Mouse (Mus musculus) intestine, postnatal 0 days (tissue): ENCODE results near the gene Vsig8. TPM values are rescaled to one million over a fixed set of nuclear protein-coding genes. Genes with fewer than 3 reads are reported as not detected.

Source experiments
- ATAC-seq: fragments of 200-750 bp; cut with Nextera tagmentation; 2 replicates; pipeline ENCODE4 v1.8.0; 2017; ENCODE audit warnings: mild to moderate bottlenecking, moderate TSS enrichment, moderate library complexity
- H3K27ac ChIP-seq: fragments of 300-500 bp; sonication (generic); 2 replicates; pipeline ENCODE4 v1.5.1; 2014; ENCODE audit warnings: mild to moderate bottlenecking, low read depth, low read length, moderate library complexity
- H3K27me3 ChIP-seq: fragments of 300-500 bp; sonication (generic); replicated peaks from 2 replicates; pipeline ENCODE4 v1.6.1; 2014; ENCODE audit warnings: low read length, mixed read lengths; ENCODE audit not compliant: control insufficient read depth, insufficient read depth
- H3K36me3 ChIP-seq: fragments of 300-500 bp; sonication (generic); 2 replicates; pipeline ENCODE4 v1.6.1; 2014; ENCODE audit warnings: mild to moderate bottlenecking, moderate library complexity; ENCODE audit not compliant: control insufficient read depth, insufficient read depth
- H3K4me1 ChIP-seq: fragments of 300-500 bp; sonication (generic); replicated peaks from 2 replicates; pipeline ENCODE4 v1.6.1; 2014; ENCODE audit warnings: antibody characterized with exemption, low read length, mixed read lengths; ENCODE audit not compliant: control insufficient read depth, insufficient read depth
- H3K4me2 ChIP-seq: fragments of 300-500 bp; sonication (generic); replicated peaks from 2 replicates; pipeline ENCODE4 v1.6.1; 2014; ENCODE audit warnings: low read depth, mild to moderate bottlenecking, moderate library complexity
- H3K4me3 ChIP-seq: fragments of 300-500 bp; sonication (generic); 2 replicates; pipeline ENCODE4 v1.5.1; 2014; ENCODE audit warnings: low read depth, low read length
- H3K9ac ChIP-seq: fragments of 300-500 bp; sonication (generic); 2 replicates; pipeline ENCODE4 v1.6.1; 2014; ENCODE audit warnings: mild to moderate bottlenecking, low read depth, low read length
- H3K9me3 ChIP-seq: fragments of 300-500 bp; sonication (generic); 2 replicates; pipeline ENCODE4 v1.6.1; 2016; ENCODE audit warnings: mixed run types; ENCODE audit not compliant: control insufficient read depth
- CTCF ChIP-seq: sonication (generic); IDR thresholded peaks from 2 replicates; pipeline ENCODE4 v1.5.1; 2016; ENCODE audit warnings: low read depth, mild to moderate bottlenecking, control low read depth, antibody characterized with exemption, moderate library complexity
- WGBS: fragments of 180-500 bp; shearing (Covaris S2); extraction: QIAGEN DNeasy Blood & Tissue Kit; methylation state at CpG from one replicate; pipeline ENCODE4 v1.1.7; 2014; 5-methylcytosine and 5-hydroxymethylcytosine counted together
- polyA plus RNA-seq: library from polyadenylated mRNA; unstranded; fragments of >200 nt; fragmentation: Nextera tagmentation; extraction: Ambion mirVana; gene quantifications from 2 replicates; pipeline ENCODE4 v1.2.1, GENCODE M21; 2015

Vsig8 gene
- polyA plus RNA-seq, 1 experiment from 2014 or later: 0.53 TPM

DNA sequence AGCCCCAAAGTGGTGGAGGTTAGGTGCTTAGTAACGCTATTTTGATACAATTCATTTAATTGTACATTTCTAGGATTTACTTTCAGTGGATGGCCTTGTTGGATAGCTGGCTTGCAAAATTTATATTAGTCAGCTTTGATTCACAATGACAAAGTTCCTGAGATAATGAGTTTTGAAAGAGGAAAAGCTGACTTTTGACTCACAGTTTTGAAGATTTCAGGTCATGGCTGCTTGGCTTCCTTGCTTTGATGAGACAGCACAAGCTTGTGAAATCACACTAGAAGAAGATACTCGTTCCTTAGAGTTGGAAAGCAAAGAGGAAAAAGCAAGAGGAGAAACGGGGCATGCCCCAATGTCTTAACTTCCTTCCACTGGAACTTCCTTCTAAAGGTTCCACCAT, 10.4 kb downstream of the Vsig8 start:
- H3K9me3 ChIP-seq: no peaks in the 10 kb centered on the region
- H3K9ac ChIP-seq: no peak overlapping the region
- peaks cover 5% of the 10 kb centered on the region; the same call in 1 of the 2 replicates for H3K4me1 ChIP-seq
- WGBS: 68% methylated on average over 3 of the region's 3 CpGs
- H3K4me3 ChIP-seq: no peak overlapping the region
- H3K36me3 ChIP-seq: no peaks in the 10 kb centered on the region
- H3K27ac ChIP-seq: no peak overlapping the region
- no peak for TF ChIP-seq CTCF
- no peak for ATAC-seq
- H3K4me2 ChIP-seq: no peak overlapping the region
- H3K27me3 ChIP-seq: peaks cover 5% of the 10 kb centered on the region

DNA sequence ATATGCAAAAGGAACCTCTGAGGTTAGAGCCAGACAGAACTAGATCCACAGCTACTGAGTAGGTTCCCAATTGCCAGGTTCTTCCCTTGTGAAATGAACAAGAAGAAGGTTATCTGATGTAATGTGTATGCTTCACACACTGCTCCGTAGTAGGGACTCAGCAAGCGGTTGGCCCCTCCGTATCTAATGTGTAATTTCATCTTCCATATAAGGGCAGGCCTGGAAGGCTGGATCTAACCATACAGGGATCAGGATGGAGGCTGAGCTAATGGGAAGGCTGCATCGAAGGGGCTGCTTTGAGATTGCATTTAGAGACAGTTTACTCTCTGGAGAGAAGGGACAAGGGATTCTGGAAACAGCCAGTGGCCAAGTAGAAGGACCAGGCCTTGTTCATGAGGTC, 12.0 kb downstream of the Vsig8 start:
- 42% methylated on average over 4 of the region's 4 CpGs for WGBS
- H3K36me3 ChIP-seq: no peaks in the 10 kb centered on the region
- no peak for ATAC-seq
- H3K27me3 ChIP-seq: peaks cover 5% of the 10 kb centered on the region; the same call in 1 of the 2 replicates
- H3K4me1 ChIP-seq: no peaks in the 10 kb centered on the region
- no peaks in the 10 kb centered on the region for H3K9me3 ChIP-seq
- no peak overlapping the region for H3K4me2 ChIP-seq
- H3K9ac ChIP-seq: no peak overlapping the region
- no peak for TF ChIP-seq CTCF
- no peak overlapping the region for H3K27ac ChIP-seq
- no peak overlapping the region for H3K4me3 ChIP-seq

DNA sequence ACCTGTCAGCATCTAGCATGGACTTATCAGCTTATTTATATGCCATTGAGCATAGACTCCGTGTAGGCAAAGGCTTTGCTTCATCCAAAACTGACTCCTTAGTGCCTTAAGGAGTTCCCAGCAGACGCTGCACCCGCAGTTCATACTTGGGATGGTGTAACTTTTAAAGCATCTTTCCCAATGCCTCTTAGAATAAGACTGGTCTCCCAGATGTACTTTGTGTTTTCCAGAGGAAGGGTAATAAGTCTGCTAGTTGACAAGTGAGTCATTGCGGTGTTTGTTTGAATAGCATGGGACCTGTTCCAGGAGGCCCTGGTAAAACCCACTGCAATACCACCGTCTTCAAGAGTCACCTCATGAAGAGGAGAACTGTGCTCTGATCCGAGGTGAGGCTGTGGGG, 24.4 kb downstream of the Vsig8 start:
- Histone ChIP-seq H3K27me3 (0 out of 2 replicates have a peak, but pooled peaks cover 6% of the 10 kb centered on the region), H3K27ac (no peak overlapping the region), H3K36me3 (no peaks in the 10 kb centered on the region), H3K4me3 (no peak overlapping the region), H3K9ac (no peak overlapping the region), H3K4me1 (no peaks in the 10 kb centered on the region), H3K9me3 (no peaks in the 10 kb centered on the region), H3K4me2 (no peak overlapping the region)
- no peak for TF ChIP-seq CTCF
- no peak for ATAC-seq
- WGBS: 51% methylated on average over 6 of the region's 6 CpGs

DNA sequence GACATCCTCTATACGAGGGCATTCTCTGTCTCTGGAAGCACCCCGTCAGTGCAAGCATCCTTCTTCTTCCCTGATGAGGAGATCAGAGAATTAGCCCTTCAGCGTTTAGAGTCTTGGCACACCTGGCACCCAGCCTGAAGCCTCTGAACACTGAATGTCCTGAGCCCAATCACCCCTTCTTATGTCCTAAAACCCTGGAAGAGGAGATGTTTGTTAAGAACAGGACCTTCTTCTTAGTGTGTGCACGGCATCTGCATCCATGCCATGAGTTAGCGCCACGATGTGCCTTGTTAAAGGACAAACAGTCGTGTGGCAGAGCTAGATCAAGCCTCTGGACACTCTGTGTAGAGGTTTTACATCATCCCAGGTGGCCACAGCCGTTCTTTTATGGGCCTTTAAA, 26.7 kb downstream of the Vsig8 start:
- no peaks in the 10 kb centered on the region for H3K36me3 ChIP-seq
- no peak overlapping the region for H3K9ac ChIP-seq
- no peak for ATAC-seq
- no peak overlapping the region for H3K4me3 ChIP-seq
- 0 out of 2 replicates have a peak, but pooled peaks cover 14% of the 10 kb centered on the region for H3K27me3 ChIP-seq
- no peak for TF ChIP-seq CTCF
- H3K9me3 ChIP-seq: no peaks in the 10 kb centered on the region
- H3K27ac ChIP-seq: no peak overlapping the region
- 85% methylated on average over 8 of the region's 8 CpGs for whole genome bisulfite sequencing
- H3K4me2 ChIP-seq: no peak overlapping the region
- H3K4me1 ChIP-seq: no peaks in the 10 kb centered on the region

DNA sequence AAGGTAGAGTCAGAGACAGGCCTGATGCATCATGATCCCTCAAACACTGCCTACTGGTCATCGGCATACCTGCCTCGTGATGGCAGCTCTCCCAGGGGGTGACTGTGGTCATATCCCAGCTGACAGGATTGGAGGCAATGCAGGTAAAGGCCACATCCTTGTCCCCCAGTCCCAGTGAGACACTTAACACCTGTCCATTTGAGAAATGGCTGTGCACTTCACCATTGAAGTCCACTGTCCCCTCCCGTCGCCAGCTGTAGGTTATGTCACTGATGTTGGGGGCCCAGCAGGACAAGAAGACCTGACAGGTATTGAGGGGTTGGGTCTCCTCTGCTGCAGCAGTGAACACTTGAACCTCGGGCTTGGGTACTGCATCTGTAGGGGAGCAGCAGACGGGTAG, 28.5 kb downstream of the Vsig8 start:
- no peaks in the 10 kb centered on the region for H3K4me1 ChIP-seq
- 86% methylated on average over 6 of the region's 6 CpGs for WGBS
- H3K4me2 ChIP-seq: no peak overlapping the region
- 0 out of 2 replicates have a peak, but pooled peaks cover 14% of the 10 kb centered on the region for H3K27me3 ChIP-seq
- H3K36me3 ChIP-seq: no peaks in the 10 kb centered on the region
- H3K4me3 ChIP-seq: no peak overlapping the region
- H3K9ac ChIP-seq: no peak overlapping the region
- ATAC-seq: no peak
- TF ChIP-seq CTCF: no peak
- no peak overlapping the region for H3K27ac ChIP-seq
- no peaks in the 10 kb centered on the region for H3K9me3 ChIP-seq

DNA sequence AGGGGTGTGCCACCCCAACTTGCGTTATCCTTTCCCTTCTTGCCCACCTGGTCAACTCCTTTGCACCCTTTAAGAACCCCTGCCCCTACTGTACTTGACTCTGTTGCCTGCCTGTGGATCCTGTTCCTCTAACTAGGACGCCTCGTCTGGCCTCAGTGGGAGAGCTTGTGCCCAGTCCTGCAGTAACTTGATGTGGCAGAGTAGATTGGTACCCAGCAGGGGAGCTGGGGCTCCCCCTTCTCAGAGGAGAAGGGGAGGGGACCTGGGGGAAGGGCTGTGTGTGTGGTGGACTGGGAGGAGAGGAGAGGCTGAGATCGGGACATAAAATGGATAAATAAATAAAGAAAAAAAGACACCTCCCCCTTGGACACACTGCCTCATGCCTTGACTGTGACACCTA, 29.3 kb downstream of the Vsig8 start:
- 54% methylated on average over 4 of the region's 4 CpGs for WGBS
- Histone ChIP-seq H3K4me1 (no peaks in the 10 kb centered on the region), H3K9me3 (no peaks in the 10 kb centered on the region), H3K4me3 (no peak overlapping the region), H3K9ac (no peak overlapping the region), H3K4me2 (no peak overlapping the region), H3K27ac (no peak overlapping the region), H3K27me3 (0 out of 2 replicates have a peak, but pooled peaks cover 14% of the 10 kb centered on the region), H3K36me3 (no peaks in the 10 kb centered on the region)
- ATAC-seq: no peak
- TF ChIP-seq CTCF: no peak
